Mouse (Mus musculus): ENCODE data around the gene Cavin1.

GRCm38 (mm10) chr11:100920887-100921624, 49.6 kb downstream of the Cavin1 start:
- TF ChIP-seq POLR2A (IDR thresholded peaks at IDR 0.05; ENCODE audit: insufficient read depth, low read depth, low read length): no peak
- no peak for TF ChIP-seq CTCF (IDR thresholded peaks at IDR 0.05; ENCODE audit: insufficient read depth, low read depth, low read length)

All from olfactory bulb, adult 2 months (tissue).